Mouse (Mus musculus) forebrain, embryonic 15.5 days (tissue): ENCODE measurements around the gene Rbpj. TPM values are rescaled to one million over a fixed set of nuclear protein-coding genes. Genes with fewer than 3 reads are reported as not detected.

Experiments used
- ATAC-seq: fragments of 200-750 bp; cut with Nextera tagmentation; replicated peaks from 2 replicates; pipeline ENCODE4 v1.8.0; 2017; ENCODE audit warnings: mild to moderate bottlenecking, moderate TSS enrichment, moderate library complexity
- H3K27ac ChIP-seq: fragments of 300-500 bp; sonication (generic); replicated peaks from 2 replicates; pipeline ENCODE4 v1.5.1; 2015; ENCODE audit warnings: mild to moderate bottlenecking, inconsistent platforms
- H3K27me3 ChIP-seq: fragments of 300-500 bp; sonication (generic); 2 replicates; pipeline ENCODE4 v1.6.1; 2015; ENCODE audit warnings: inconsistent platforms
- H3K36me3 ChIP-seq: fragments of 300-500 bp; sonication (generic); 2 replicates; pipeline ENCODE4 v1.6.1; 2015; ENCODE audit warnings: mild to moderate bottlenecking, inconsistent platforms
- H3K4me1 ChIP-seq: fragments of 300-500 bp; sonication (generic); 2 replicates; pipeline ENCODE4 v1.6.1; 2015; ENCODE audit warnings: inconsistent platforms
- H3K4me2 ChIP-seq: fragments of 300-500 bp; sonication (generic); replicated peaks from 2 replicates; pipeline ENCODE4 v1.6.1; 2015; ENCODE audit warnings: mild to moderate bottlenecking, inconsistent platforms
- H3K4me3 ChIP-seq: fragments of 300-500 bp; sonication (generic); 2 replicates; pipeline ENCODE4 v1.5.1; 2015; ENCODE audit warnings: mild to moderate bottlenecking, inconsistent platforms
- H3K9ac ChIP-seq: fragments of 300-500 bp; sonication (generic); replicated peaks from 2 replicates; pipeline ENCODE4 v1.6.1; 2015; ENCODE audit warnings: mild to moderate bottlenecking, inconsistent platforms
- H3K9me3 ChIP-seq: fragments of 300-500 bp; sonication (generic); 2 replicates; pipeline ENCODE4 v1.6.1; 2016; ENCODE audit warnings: inconsistent platforms
- WGBS: fragments of 180-500 bp; shearing (Covaris S2); methylation state at CpG from one replicate; pipeline ENCODE4 v1.1.7; 2015; ENCODE audit warnings: mixed read lengths; 5-methylcytosine and 5-hydroxymethylcytosine counted together
- polyA plus RNA-seq: library from polyadenylated mRNA; unstranded; fragments of >200 nt; fragmentation: Nextera tagmentation; extraction: Ambion mirVana; gene quantifications from 2 replicates; pipeline ENCODE4 v1.2.1, GENCODE M21; 2015

The Rbpj gene
- polyA plus RNA-seq, 1 experiment from 2014 or later = 41.3 TPM

DNA sequence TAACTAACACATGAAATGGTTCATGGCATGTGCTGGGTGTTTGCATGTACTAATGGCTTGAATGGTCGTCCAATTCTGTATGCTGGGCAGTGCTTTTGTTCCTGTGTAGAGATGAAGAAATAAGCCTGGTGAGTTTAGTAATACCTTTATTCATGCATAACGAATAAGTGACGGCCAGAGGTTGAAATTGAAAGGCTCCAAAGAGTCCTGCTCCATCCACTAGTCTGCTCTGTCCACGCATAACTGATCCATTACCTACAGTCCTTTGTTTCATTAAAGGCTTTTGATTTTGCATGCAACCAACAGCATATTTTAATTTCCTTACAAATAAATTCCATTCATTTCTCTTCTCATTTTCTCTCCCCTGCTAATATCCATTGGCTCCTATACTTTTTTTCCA is 53.2 kb downstream of the Rbpj start:
- peak; percentile 23; the same call in 1 of the 2 replicates for ATAC-seq
- 14% methylated on average over 4 of the region's 4 CpGs for WGBS
- no peak overlapping the region for H3K4me2 ChIP-seq

GRCm38 (mm10) chr5:53519998-53520577 is 54.1 kb downstream of the Rbpj start:
- 80% methylated on average over 10 of the region's 10 CpGs for WGBS
- no peak for ATAC-seq

More for the DNA sequence above, 53.2 kb downstream of the Rbpj start:
- Histone ChIP-seq H3K4me3 (no peak overlapping the region), H3K9ac (no peak overlapping the region), H3K27me3 (no peaks in the 10 kb centered on the region), H3K9me3 (no peaks in the 10 kb centered on the region), H3K27ac (no peak overlapping the region), H3K36me3 (no peaks in the 10 kb centered on the region), H3K4me1 (peaks cover 32% of the 10 kb centered on the region)

GRCm38 (mm10) chr5:53523046-53523445 is 57.1 kb downstream of the Rbpj start:
- peak; percentile 87 for ATAC-seq
- H3K4me1 ChIP-seq = peaks cover 50% of the 10 kb centered on the region
- H3K9me3 ChIP-seq = no peaks in the 10 kb centered on the region
- no peaks in the 10 kb centered on the region for H3K27me3 ChIP-seq
- no peak overlapping the region for H3K9ac ChIP-seq
- 13% methylated on average over 3 of the region's 3 CpGs for WGBS
- no peaks in the 10 kb centered on the region for H3K36me3 ChIP-seq
- H3K27ac ChIP-seq = peak overlapping the region; percentile 57
- H3K4me3 ChIP-seq = no peak overlapping the region
- no peak overlapping the region for H3K4me2 ChIP-seq

More at GRCm38 (mm10) chr5:53519998-53520577, 54.1 kb downstream of the Rbpj start:
- Histone ChIP-seq H3K36me3 (no peaks in the 10 kb centered on the region), H3K9ac (no peak overlapping the region), H3K4me1 (peaks cover 34% of the 10 kb centered on the region), H3K27me3 (no peaks in the 10 kb centered on the region), H3K27ac (no peak overlapping the region), H3K9me3 (no peaks in the 10 kb centered on the region), H3K4me3 (no peak overlapping the region), H3K4me2 (no peak overlapping the region)

DNA sequence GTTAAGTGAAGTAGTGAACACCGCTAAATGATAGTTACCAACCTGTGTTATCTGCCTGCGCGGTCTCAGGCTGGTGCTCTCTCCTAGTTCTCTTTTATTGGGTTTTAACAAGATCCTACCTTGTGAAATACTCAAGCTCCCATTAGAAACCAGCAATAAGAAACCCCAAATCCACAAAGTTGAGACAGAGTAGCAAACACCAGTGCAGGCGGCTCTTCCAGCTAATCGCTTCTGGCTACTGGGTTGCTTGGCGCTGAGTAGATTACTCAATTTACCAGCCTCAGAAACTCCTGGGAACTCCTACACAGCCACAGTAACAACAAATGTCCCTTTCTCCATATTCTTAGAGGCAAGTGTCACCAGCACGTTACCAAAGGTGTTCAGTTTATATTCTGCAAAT is 58.2 kb downstream of the Rbpj start:
- ATAC-seq = no peak
- H3K4me1 ChIP-seq = peaks cover 43% of the 10 kb centered on the region
- H3K4me2 ChIP-seq = no peak overlapping the region
- no peaks in the 10 kb centered on the region for H3K36me3 ChIP-seq
- H3K27ac ChIP-seq = no peak overlapping the region
- no peak overlapping the region for H3K9ac ChIP-seq
- no peaks in the 10 kb centered on the region for H3K9me3 ChIP-seq
- no peak overlapping the region for H3K4me3 ChIP-seq
- H3K27me3 ChIP-seq = no peaks in the 10 kb centered on the region
- WGBS = 93% methylated on average over 7 of the region's 7 CpGs

- Histone ChIP-seq H3K27me3 (no peaks in the 10 kb centered on the region), H3K9ac (no peak overlapping the region), H3K4me3 (no peak overlapping the region), H3K4me2 (no peak overlapping the region), H3K27ac (no peak overlapping the region), H3K4me1 (peaks cover 39% of the 10 kb centered on the region), H3K9me3 (no peaks in the 10 kb centered on the region), H3K36me3 (no peaks in the 10 kb centered on the region)
- ATAC-seq = no peak
- 64% methylated on average over 5 of the region's 5 CpGs for WGBS
Observed at GRCm38 (mm10) chr5:53524831-53525230, 58.9 kb downstream of the Rbpj start.

DNA sequence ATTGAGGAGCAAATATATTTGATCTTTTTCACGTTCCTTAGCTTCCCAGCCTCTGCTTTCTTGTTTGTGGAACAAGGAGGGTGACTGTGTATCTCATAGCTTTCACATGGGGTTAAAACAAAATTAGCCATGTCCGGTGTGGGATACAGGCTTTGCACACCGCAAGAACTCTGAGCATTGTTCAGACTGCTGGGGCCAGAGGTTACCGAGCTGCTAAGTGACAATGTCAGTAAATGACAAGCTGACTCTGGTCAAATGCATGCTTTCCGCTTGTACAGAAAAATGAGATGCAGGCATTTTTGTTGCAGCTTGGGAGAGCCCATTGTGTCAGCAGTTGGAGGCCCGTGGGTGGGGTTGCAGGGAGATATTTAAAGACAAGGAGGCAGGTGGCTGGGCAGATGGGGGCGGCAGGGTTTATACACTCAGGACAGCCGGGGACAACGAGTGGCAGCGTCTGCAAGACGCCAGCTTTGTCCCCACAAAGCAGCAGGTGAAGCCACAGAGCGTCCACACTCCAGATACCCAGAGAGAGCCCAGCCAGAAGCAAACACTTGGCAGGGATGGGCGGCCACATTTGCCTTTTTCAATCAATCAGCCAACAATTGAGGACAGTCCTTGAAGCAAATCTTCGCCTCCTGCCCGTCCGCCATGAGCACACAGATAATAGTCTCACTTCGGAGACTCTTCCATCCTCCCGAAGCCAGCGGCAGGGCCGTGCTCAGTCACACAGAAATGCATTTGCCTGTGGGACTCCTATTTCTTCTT is 59.5 kb downstream of the Rbpj start:
- H3K4me1 ChIP-seq = peaks cover 36% of the 10 kb centered on the region
- WGBS = 14% methylated on average over 20 of the region's 20 CpGs
- 0 out of 2 replicates have a peak overlapping the region, but pooled peaks have one; percentile 13 for H3K9ac ChIP-seq
- H3K4me3 ChIP-seq = 0 out of 2 replicates have a peak overlapping the region, but pooled peaks have one; percentile 0
- H3K36me3 ChIP-seq = no peaks in the 10 kb centered on the region
- H3K27me3 ChIP-seq = no peaks in the 10 kb centered on the region
- no peaks in the 10 kb centered on the region for H3K9me3 ChIP-seq
- ATAC-seq = peak; percentile 57
- peak overlapping the region; percentile 62 for H3K27ac ChIP-seq
- H3K4me2 ChIP-seq = peak overlapping the region; percentile 31

GRCm38 (mm10) chr5:53526070-53526430 is 60.1 kb downstream of the Rbpj start:
- Histone ChIP-seq H3K4me2 (peak overlapping the region; percentile 31), H3K9me3 (no peaks in the 10 kb centered on the region), H3K27me3 (no peaks in the 10 kb centered on the region), H3K4me1 (peaks cover 36% of the 10 kb centered on the region), H3K36me3 (no peaks in the 10 kb centered on the region), H3K4me3 (0 out of 2 replicates have a peak overlapping the region, but pooled peaks have one; percentile 0), H3K27ac (peak overlapping the region; percentile 62), H3K9ac (0 out of 2 replicates have a peak overlapping the region, but pooled peaks have one; percentile 13)
- ATAC-seq = no peak
- WGBS = 35% methylated on average over 1 of the region's 1 CpGs

GRCm38 (mm10) chr5:53529846-53530245 is 63.9 kb downstream of the Rbpj start:
- ATAC-seq = no peak
- WGBS = 90% methylated on average over 1 of the region's 1 CpGs
- no peak overlapping the region for H3K27ac ChIP-seq

GRCm38 (mm10) chr5:53535096-53535495 is 69.1 kb downstream of the Rbpj start:
- H3K9me3 ChIP-seq = no peaks in the 10 kb centered on the region
- no peaks in the 10 kb centered on the region for H3K27me3 ChIP-seq
- 90% methylated on average over 12 of the region's 12 CpGs for WGBS
- ATAC-seq = no peak
- H3K4me1 ChIP-seq = no peaks in the 10 kb centered on the region
- H3K4me3 ChIP-seq = no peak overlapping the region
- H3K36me3 ChIP-seq = no peaks in the 10 kb centered on the region
- H3K4me2 ChIP-seq = no peak overlapping the region
- H3K9ac ChIP-seq = no peak overlapping the region
- no peak overlapping the region for H3K27ac ChIP-seq

More at GRCm38 (mm10) chr5:53529846-53530245, 63.9 kb downstream of the Rbpj start:
- no peak overlapping the region for H3K4me2 ChIP-seq
- no peaks in the 10 kb centered on the region for H3K27me3 ChIP-seq
- no peaks in the 10 kb centered on the region for H3K9me3 ChIP-seq
- H3K36me3 ChIP-seq = no peaks in the 10 kb centered on the region
- no peak overlapping the region for H3K9ac ChIP-seq
- no peak overlapping the region for H3K4me3 ChIP-seq
- peaks cover 17% of the 10 kb centered on the region for H3K4me1 ChIP-seq

GRCm38 (mm10) chr5:53536635-53537554 is 70.9 kb downstream of the Rbpj start:
- H3K4me3 ChIP-seq = no peak overlapping the region
- H3K4me1 ChIP-seq = no peaks in the 10 kb centered on the region
- no peak for ATAC-seq
- H3K9me3 ChIP-seq = no peaks in the 10 kb centered on the region
- H3K36me3 ChIP-seq = no peaks in the 10 kb centered on the region
- H3K27ac ChIP-seq = no peak overlapping the region
- H3K27me3 ChIP-seq = no peaks in the 10 kb centered on the region
- H3K4me2 ChIP-seq = no peak overlapping the region
- no peak overlapping the region for H3K9ac ChIP-seq
- WGBS = 82% methylated on average over 12 of the region's 12 CpGs

GRCm38 (mm10) chr5:53539860-53540633 is 74.1 kb downstream of the Rbpj start:
- H3K9me3 ChIP-seq = no peaks in the 10 kb centered on the region
- H3K27me3 ChIP-seq = no peaks in the 10 kb centered on the region
- H3K36me3 ChIP-seq = no peaks in the 10 kb centered on the region
- H3K4me3 ChIP-seq = no peak overlapping the region
- H3K4me1 ChIP-seq = no peaks in the 10 kb centered on the region
- 88% methylated on average over 18 of the region's 18 CpGs for WGBS
- no peak overlapping the region for H3K4me2 ChIP-seq
- H3K27ac ChIP-seq = no peak overlapping the region
- H3K9ac ChIP-seq = no peak overlapping the region
- no peak for ATAC-seq
